Comparison of ENCODE assay signal across 19 mouse cellular contexts in the genomic region with DNA sequence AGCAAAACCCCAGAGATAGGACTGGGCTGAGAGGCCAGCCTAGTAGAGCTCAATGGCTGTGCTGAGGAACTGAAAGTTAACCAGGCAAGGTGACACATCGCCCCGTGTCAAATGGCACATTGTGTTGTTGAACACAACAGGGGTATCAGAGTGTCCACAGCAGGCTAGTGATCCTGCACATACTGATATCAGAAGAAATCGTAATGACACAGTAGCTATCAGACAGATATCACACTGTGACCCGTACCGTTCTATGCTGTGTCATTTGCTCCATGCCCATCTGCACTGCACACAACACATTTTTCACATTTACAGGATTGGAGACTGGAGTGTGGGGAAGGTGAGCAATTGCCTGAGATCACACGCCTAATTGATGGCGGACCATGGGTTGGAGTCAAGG.
"Had no signal": no experiment of that assay in that cellular context is flagged by ENCODE, and none has a peak within 500 bp of the region (broad histone marks: within the 10 kb centered on the region; RNA-seq: fewer than 3 reads in every experiment).

No protein-coding gene starts in this region.

- H3K4me3 ChIP-seq: lung, embryonic 15.5 days; midbrain, embryonic 10.5 days; midbrain, embryonic 12.5 days; myocyte; neural tube, embryonic 13.5 days; neural tube, embryonic 15.5 days; stomach, embryonic 15.5 days had no signal

- ATAC-seq: lung, postnatal 0 days; midbrain, embryonic 16.5 days had no signal

- H3K4me1 ChIP-seq: stomach, embryonic 15.5 days had no signal

- H3K9ac ChIP-seq: lung, embryonic 15.5 days; midbrain, embryonic 12.5 days; neural tube, embryonic 13.5 days; neural tube, embryonic 15.5 days; stomach, embryonic 15.5 days had no signal

- H3K27me3 ChIP-seq: lung, embryonic 15.5 days; neural tube, embryonic 15.5 days; stomach, embryonic 15.5 days had no signal

- H3K36me3 ChIP-seq: lung, embryonic 15.5 days; midbrain, embryonic 10.5 days; midbrain, embryonic 12.5 days; neural tube, embryonic 13.5 days; neural tube, embryonic 15.5 days; stomach, embryonic 15.5 days had no signal

- DNase-seq: lung, adult 2 months; lung, postnatal 14 days; lung, postnatal 36 days; midbrain, embryonic 14.5 days; right cerebral cortex, postnatal 14 days; thymus, adult 2 months; thymus, postnatal 25 days; thymus, postnatal 4 days had no signal

- H3K9me3 ChIP-seq: lung, embryonic 15.5 days; midbrain, embryonic 10.5 days; midbrain, embryonic 12.5 days; neural tube, embryonic 13.5 days; neural tube, embryonic 15.5 days; stomach, embryonic 15.5 days had no signal

- H3K4me2 ChIP-seq: lung, embryonic 15.5 days; midbrain, embryonic 12.5 days; neural tube, embryonic 13.5 days; neural tube, embryonic 15.5 days; stomach, embryonic 15.5 days had no signal

- H3K27ac ChIP-seq: lung, embryonic 15.5 days; macrophage; midbrain, embryonic 10.5 days; midbrain, embryonic 12.5 days; neural tube, embryonic 13.5 days; neural tube, embryonic 15.5 days; stomach, embryonic 15.5 days; stomach, postnatal 0 days had no signal
